Mouse (Mus musculus) megakaryocyte, adult 5-6 weeks (primary cell): ENCODE results near the gene Baiap3. TPM values are rescaled to one million over a fixed set of nuclear protein-coding genes. Genes with fewer than 3 reads are reported as not detected.

Source experiments
- ATAC-seq: 2 replicates; pipeline ENCODE4 v1.8.0; 2016; ENCODE audit warnings: mild to moderate bottlenecking, inconsistent platforms; ENCODE audit not compliant: poor library complexity, severe bottlenecking
- total RNA-seq, 2 experiments: library from RNA; stranded (forward) in 1 of 2; stranded (reverse) in 1 of 2; fragments of 153-499, 151-499 nt in 1 of 2; fragments of 221-1000, 200-1000 nt in 1 of 2; gene quantifications; 2 replicates each; pipeline versions ENCODE4 v1.2.3 to v1.2.4; 2015 to 2017

Gene Baiap3
- total RNA-seq, 2 experiments from 2014 or later: 1.8 to 3.7 TPM

GRCm38 (mm10) chr17:25211705-25212104 is 44.5 kb downstream of the Baiap3 start:
- no peak for ATAC-seq

GRCm38 (mm10) chr17:25210680-25211466 is 45.3 kb downstream of the Baiap3 start:
- ATAC-seq: no peak

GRCm38 (mm10) chr17:25210006-25210405 is 46.2 kb downstream of the Baiap3 start:
- ATAC-seq: no peak

- ATAC-seq: no peak
Observed at GRCm38 (mm10) chr17:25202401-25202800, 53.8 kb downstream of the Baiap3 start.

Other genes with a start within 250 kb of the Baiap3 start
- 17.7 and 18.1 TPM in 2 replicates for gene Cramp1l, start 240.6 kb downstream of the Baiap3 start, total RNA-seq (2015)
- gene Cramp1l, start 240.6 kb downstream of the Baiap3 start, total RNA-seq (2017): 9.8 and 10.2 TPM in 2 replicates
- gene Ift140, start 240.3 kb downstream of the Baiap3 start, total RNA-seq (2015): 6.4 and 8.1 TPM in 2 replicates
- 9.9 and 17.2 TPM in 2 replicates for gene Ift140, start 240.3 kb downstream of the Baiap3 start, total RNA-seq (2017)
- gene Tmem204, start 172.8 kb downstream of the Baiap3 start, total RNA-seq (2015): not detected in 2 replicates
- gene Tmem204, start 172.8 kb downstream of the Baiap3 start, total RNA-seq (2017): not detected in 2 replicates
- gene Telo2, start 140.4 kb downstream of the Baiap3 start, total RNA-seq (2015): 3.9 and 4.4 TPM in 2 replicates
- gene Telo2, start 140.4 kb downstream of the Baiap3 start, total RNA-seq (2017): 8.8 and 11.3 TPM in 2 replicates
- not detected in 2 replicates for gene Ptx4, start 135.6 kb downstream of the Baiap3 start, total RNA-seq (2015)
- gene Ptx4, start 135.6 kb downstream of the Baiap3 start, total RNA-seq (2017): not detected in 2 replicates
- gene Clcn7, start 123.0 kb downstream of the Baiap3 start, total RNA-seq (2015): 12.3 and 13.1 TPM in 2 replicates
- 16.6 and 18.3 TPM in 2 replicates for gene Clcn7, start 123.0 kb downstream of the Baiap3 start, total RNA-seq (2017)
- not detected in 2 replicates for gene Ccdc154, start 93.9 kb downstream of the Baiap3 start, total RNA-seq (2015)
- gene Ccdc154, start 93.9 kb downstream of the Baiap3 start, total RNA-seq (2017): 0.11 TPM in 1 of 2 replicates, not detected in the other
- gene Gm38655, start 80.9 kb downstream of the Baiap3 start, total RNA-seq (2015): not detected in 2 replicates
- gene Gm38655, start 80.9 kb downstream of the Baiap3 start, total RNA-seq (2017): not detected in 2 replicates
- 9.7 and 10.8 TPM in 2 replicates for gene BC003965, start 71.8 kb downstream of the Baiap3 start, total RNA-seq (2015)
- gene BC003965, start 71.8 kb downstream of the Baiap3 start, total RNA-seq (2017): 2.7 and 5.9 TPM in 2 replicates
- 7.3 and 7.7 TPM in 2 replicates for gene Unkl, start 68.0 kb downstream of the Baiap3 start, total RNA-seq (2015)
- gene Unkl, start 68.0 kb downstream of the Baiap3 start, total RNA-seq (2017): 7.3 and 10.5 TPM in 2 replicates
- 17.1 and 19.0 TPM in 2 replicates for gene Gnptg, start 16.2 kb downstream of the Baiap3 start, total RNA-seq (2015)
- gene Gnptg, start 16.2 kb downstream of the Baiap3 start, total RNA-seq (2017): 12.3 and 13.0 TPM in 2 replicates
- gene Tsr3, start 16.2 kb downstream of the Baiap3 start, total RNA-seq (2015): 7.3 and 9.2 TPM in 2 replicates
- gene Tsr3, start 16.2 kb downstream of the Baiap3 start, total RNA-seq (2017): 15.0 and 22.8 TPM in 2 replicates
- gene Ube2i, start 18.3 kb upstream of the Baiap3 start, total RNA-seq (2015): 270 and 309 TPM in 2 replicates
- gene Ube2i, start 18.3 kb upstream of the Baiap3 start, total RNA-seq (2017): 214 and 226 TPM in 2 replicates
- gene Prss34, start 42.0 kb upstream of the Baiap3 start, total RNA-seq (2015): 432 and 451 TPM in 2 replicates
- 249 and 277 TPM in 2 replicates for gene Prss34, start 42.0 kb upstream of the Baiap3 start, total RNA-seq (2017)
- 0.18 and 1.8 TPM in 2 replicates for gene Prss28, start 52.3 kb upstream of the Baiap3 start, total RNA-seq (2015)
- 1.3 and 2.0 TPM in 2 replicates for gene Prss28, start 52.3 kb upstream of the Baiap3 start, total RNA-seq (2017)
- gene Prss29, start 62.3 kb upstream of the Baiap3 start, total RNA-seq (2015): not detected in 2 replicates
- not detected in 2 replicates for gene Prss29, start 62.3 kb upstream of the Baiap3 start, total RNA-seq (2017)
- not detected in 2 replicates for gene Tpsab1, start 89.2 kb upstream of the Baiap3 start, total RNA-seq (2015)
- not detected in 2 replicates for gene Tpsab1, start 89.2 kb upstream of the Baiap3 start, total RNA-seq (2017)
- not detected in 2 replicates for gene Tpsb2, start 109.9 kb upstream of the Baiap3 start, total RNA-seq (2015)
- not detected in 2 replicates for gene Tpsb2, start 109.9 kb upstream of the Baiap3 start, total RNA-seq (2017)
- not detected in 2 replicates for gene Tpsg1, start 112.9 kb upstream of the Baiap3 start, total RNA-seq (2015)
- gene Tpsg1, start 112.9 kb upstream of the Baiap3 start, total RNA-seq (2017): not detected in 2 replicates
- gene Cacna1h, start 177.4 kb upstream of the Baiap3 start, total RNA-seq (2015): 0.05 TPM in 1 of 2 replicates, not detected in the other
- not detected in 2 replicates for gene Cacna1h, start 177.4 kb upstream of the Baiap3 start, total RNA-seq (2017)
- not detected in 2 replicates for gene Tekt4, start 198.3 kb upstream of the Baiap3 start, total RNA-seq (2015)
- not detected in 2 replicates for gene Tekt4, start 198.3 kb upstream of the Baiap3 start, total RNA-seq (2017)
- not detected in 2 replicates for gene Sstr5, start 240.9 kb upstream of the Baiap3 start, total RNA-seq (2015)
- gene Sstr5, start 240.9 kb upstream of the Baiap3 start, total RNA-seq (2017): not detected in 2 replicates